Mouse (Mus musculus): ENCODE measurements around the gene Hrh3.

The Hrh3 gene

DNA sequence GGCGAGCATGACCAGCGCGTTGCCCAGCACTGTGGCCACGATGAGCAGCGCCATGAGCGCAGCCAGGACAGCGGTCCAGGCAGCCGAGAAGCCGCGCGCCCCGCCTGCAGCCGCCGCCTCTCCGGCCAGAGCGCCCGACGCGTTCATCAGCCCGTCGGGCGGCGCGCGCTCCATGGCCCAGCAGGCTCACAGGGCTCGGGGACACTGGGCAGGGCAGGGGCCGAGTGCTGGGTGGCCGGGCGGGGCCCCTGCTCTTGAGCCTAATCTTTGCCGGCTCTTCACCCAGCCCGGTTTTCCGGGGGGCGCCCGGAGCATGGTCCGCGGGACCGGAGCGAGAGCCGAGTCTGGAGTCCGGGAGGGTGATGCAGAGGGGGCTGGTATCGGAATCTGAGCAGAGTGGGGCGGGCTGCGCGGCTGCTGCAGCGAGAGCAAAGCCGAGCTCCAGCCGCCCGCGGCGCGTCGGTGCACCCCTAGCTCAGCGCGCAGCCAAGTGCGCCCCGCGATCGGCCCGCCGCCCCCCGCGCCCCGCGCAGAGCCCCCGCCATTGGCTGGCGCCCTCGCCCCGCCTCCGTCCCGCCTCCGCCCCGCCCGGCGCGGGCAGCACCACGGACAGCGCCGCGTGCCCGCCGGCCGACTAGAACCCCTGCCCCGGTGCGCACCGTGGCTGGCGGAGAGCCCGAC, at the start of gene Hrh3:
Hrh3 (minus strand) TSS at position 511 of the 681 bp plus-strand sequence.
- peak; percentile 61 to 69 for DNase-seq (ENCODE audit: low spot score in 2 of 2)

DNA sequence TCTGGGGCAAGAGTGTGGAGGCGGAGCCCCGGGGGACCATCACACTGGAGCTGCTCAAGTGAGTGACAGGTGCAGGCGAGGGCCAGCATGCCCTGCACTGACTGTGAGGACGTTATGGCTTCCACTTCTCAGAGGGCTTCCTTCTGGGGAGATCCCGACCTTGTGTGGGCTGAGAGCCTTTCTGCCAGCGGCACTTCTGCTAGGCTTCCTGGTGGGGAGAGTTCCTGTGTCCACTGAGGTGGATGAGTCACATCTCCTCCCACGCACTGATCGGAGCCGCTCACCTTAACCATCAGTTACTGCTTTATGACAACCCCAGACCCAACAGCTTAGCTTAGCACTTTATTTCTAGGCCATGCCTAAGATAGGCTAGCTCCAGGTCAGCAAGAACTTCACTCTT, 44.3 kb upstream of the Hrh3 start:
- no peak for DNase-seq (ENCODE audit: low spot score in 2 of 2)

DNA sequence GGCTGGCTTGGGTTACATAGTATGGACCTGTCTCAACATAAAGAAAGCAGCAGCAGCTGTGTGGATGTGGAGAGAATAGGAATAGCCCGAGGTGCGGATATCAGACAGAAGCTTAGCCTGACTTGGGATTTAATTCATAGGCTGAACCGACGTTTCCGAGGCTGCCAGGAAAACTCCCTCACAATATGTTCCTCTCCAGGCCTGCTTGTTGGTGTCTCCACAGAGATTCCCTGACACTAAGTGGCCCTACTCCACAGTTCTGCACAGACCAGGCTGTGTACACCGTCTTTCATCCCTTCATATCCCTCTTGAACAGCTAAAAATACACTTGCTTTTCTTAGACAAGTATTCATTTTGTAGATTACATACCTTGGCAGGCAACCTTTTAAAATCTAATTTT, 43.1 kb upstream of the Hrh3 start:
- no peak for DNase-seq (ENCODE audit: low spot score in 2 of 2)

DNA sequence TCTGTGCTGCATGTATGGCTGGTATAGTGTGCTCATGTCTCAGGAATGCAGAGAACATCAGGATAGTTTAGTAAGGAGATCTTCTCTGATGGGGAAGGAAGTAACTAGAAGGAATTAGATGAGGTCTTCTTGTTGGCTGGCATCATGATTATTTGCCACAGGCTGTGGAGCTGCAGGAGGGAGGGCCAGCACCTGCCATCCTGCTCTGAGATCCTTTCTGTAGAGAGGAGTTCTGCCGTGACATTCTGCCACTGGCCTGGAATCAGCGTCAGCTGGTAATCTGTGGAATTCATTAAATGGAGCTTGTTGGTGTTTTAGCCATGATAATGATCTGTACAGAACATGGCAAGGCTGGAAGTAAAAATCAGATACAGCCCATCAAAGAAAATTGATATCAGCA, 41.8 kb upstream of the Hrh3 start:
- DNase-seq (ENCODE audit: low spot score in 2 of 2) = no peak

DNA sequence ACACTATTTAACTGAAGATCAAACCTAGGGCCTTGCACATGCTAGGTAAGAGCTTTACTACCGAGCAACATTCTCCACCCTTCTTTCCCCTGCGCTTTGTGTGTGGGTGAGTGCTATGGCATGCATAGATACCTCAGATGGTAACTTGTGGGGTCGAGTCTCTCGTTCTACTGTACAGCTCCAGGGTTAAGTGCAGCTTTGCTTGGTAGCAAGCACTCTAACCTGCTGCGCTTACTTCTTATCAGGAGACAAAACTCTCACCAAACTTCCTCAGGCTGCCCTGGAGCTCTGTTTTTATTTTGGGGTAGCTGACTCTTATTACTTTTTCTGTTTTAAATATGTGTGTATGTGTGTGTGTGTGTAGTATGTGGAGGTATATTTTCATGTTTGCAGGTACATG, 31.1 kb upstream of the Hrh3 start:
- no peak for DNase-seq (ENCODE audit: low spot score in 2 of 2)

DNA sequence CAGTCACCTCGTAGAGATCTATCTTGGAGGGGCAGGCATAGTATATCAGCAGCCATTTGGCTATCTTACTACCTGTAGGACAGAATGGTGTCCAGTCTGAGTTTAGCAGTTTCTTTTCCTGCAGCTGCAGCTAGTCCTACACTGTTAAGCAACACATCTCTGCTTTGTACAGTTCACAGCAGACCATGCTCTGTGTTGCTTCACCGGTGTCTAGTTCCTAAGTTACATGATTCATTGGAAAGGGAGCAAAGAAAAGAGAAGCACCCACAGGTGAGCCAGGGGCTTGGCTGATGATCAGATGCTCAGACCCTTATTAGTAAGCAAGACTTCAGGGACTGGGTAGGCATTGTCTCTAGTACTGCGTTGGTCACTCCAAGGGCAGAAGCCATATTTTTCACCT, 29.6 kb upstream of the Hrh3 start:
- no peak for DNase-seq (ENCODE audit: low spot score in 2 of 2)

DNA sequence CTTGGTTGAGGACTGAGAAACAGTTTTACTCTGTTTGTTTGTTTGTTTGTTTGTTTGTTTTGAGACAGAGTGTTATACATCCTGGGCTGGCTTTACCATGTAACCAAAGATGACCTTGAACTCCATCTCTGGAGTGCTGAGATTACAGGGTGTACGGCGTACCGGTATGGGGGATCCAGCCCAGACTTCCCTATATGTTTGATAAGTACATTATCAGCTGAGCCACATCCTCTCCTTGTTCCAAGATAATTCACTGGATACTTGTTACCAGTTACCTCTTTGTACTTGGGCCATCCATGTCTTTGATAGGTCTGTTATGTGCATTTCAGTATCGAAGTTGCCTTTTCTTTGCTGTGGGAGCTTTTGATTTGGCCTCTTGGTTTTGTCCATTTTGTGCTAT, 28.9 kb upstream of the Hrh3 start:
- no peak for DNase-seq (ENCODE audit: low spot score in 2 of 2)

DNA sequence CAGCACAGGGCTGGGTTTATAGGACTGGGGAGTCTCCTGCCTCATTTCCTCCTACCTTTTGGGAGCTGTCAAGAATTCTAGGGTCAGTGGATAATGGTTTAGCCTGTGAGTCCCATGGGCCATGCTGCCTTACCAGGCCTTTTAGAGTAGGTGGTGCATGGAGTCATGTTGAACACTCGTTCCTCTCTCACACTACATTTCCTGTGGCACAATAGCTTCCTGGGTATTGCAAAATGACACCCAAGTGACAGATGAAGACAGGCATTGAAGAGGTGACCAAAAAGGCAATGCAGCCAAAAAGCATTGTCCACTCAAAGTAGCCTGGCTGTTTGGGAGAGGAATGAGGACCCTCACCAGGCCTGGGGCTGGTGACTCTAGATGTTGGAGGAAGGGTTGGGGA, 23.4 kb upstream of the Hrh3 start:
- DNase-seq (ENCODE audit: low spot score in 2 of 2) = no peak

DNA sequence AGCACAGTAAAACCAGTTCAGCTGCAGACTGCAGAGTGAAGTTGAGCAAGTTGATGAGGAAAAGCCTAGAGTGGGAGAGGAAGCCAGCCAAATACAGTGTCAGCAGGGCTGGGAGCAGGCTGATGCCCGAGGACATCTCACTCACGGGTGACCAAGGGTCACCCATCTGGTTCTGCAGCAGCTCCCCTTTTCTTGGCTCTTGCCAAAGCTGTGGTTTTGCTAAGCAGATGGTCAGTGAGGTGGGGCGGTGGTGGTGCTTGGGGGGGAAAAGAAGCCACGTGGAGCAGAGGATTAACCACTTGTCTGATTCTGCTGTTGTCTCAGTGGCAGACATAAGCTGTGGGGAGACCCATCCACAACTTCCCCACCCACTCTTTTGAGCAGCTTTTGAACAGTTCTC, 21.9 kb upstream of the Hrh3 start:
- no peak for DNase-seq (ENCODE audit: low spot score in 2 of 2)

DNA sequence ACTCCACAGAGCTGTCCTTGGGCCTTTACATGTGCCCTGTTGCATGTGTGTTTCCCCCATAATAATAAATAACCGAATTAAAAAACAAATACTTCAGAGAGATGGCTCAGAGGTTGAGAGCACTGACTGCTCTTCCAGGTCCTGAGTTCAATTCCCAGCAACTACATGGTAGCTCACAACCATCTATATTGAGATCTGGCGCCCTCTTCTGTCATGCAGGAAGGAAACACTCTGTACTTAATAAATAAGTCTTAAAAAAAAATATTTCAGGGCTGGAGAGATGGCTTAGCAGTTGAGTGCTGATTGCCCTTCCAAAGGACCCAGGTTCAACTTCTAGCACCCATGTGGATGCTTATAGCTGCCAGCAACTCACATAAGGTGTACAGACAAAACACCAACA, 19.9 kb upstream of the Hrh3 start:
- DNase-seq (ENCODE audit: low spot score in 2 of 2) = no peak

DNA sequence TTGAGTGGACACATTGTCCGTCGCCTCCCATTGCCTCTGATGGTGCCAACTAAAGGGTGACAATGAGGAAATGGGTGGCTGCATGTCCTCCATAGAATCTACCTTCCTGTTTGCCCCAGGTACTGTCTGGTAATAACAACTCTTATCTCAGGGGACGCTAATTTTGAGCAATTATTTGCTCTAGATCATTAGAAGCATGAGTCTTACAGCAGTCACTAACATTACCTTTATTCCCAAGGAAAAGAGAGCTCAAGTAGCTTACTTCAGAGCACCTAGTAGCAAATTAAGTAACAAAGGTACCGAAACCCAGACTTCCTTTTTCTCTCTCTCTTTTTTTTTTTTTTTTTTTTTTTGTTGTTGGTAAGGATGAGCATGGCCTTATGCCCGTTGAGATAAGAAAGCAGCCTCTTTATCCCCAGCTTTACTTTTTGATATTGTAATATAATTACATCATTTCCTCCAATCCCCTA, 16.0 kb upstream of the Hrh3 start:
- no peak for DNase-seq (ENCODE audit: low spot score in 2 of 2)

DNA sequence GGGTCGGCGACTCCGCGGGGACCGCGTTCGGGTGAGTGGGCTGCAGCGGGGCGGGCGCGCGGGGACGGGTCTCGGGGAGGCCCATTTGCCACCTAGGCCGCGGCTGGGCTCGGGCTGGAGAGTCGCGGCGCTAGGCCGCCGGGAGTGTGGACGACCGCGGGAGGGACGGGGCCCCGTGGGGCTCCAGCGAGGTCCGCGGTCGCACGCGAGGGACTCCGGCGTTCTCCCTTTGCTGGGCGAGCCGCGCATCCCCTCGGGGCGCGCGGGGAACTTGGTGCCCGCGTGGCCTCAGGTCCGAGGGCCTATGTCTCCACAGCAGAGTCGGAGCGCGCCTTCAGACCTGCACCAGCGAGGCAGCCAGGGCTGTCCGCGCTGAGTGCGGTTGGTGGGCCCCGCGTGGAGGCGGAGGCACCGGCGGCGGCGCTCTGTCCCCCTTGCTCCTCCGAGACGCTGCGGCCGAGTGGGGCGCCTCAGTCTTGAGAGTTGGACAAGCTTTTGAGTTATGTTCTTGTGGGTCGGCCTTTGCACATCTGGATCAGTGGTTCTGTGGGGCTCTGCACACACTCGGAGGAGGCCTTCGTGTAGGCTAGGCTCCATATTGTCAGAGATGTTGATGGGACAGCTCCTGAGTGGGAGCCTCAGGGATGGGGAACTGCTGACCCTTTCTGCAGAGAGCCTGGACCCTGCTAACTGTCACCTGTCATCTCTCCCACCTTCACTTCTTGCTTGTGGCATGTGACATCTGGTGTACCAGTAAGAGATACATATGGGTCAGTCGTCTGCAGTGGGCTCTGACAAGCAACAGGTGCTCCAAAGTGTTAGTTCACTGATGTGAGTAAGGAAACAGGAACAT, 15.4 kb upstream of the Hrh3 start:
- DNase-seq (ENCODE audit: low spot score in 2 of 2) = peak in 1 of 2 experiments; percentile 36

DNA sequence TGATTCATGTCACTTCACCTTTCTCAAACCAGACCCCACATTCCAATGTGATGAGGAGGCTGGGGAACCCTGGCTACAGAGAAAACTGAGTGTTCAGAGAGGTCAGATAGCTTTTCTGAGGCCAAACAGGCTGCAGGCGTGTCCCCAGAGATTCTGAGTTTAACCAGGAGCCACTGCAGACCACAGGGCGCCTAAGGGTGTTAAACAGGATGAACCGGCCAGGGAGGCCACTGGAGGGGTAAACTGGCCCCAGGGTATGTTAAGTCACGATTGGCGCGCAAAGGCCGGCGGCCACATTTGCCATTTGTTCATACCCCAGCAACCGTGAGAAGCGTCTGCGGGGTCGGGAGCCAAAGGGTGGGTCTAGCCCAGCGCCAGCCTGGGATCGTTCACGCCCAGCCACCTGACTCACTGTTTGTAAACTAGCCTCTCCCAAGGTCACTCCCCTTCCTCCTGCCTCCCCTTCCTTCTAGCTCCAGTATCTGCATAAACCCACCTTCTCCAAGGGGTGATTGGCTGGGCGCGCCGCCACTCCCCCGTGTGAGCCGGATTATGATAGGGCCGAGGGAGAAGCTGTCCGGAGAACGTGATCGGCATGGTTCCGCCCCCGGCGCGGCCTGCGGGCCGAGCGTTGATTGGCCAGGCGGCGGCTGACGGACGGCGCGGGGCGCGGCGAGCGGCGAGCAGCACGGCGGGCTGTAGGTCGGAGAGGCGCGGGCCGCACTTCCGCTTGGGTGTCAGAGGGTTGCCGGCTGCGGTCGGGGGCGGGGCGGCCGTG, 14.6 kb upstream of the Hrh3 start, which contains the start of gene Osbpl2:
Osbpl2 (plus strand) TSS at position 646 of the 778 bp plus-strand sequence.
- peak; percentile 97 to 98 for DNase-seq (ENCODE audit: low spot score in 2 of 2)

DNA sequence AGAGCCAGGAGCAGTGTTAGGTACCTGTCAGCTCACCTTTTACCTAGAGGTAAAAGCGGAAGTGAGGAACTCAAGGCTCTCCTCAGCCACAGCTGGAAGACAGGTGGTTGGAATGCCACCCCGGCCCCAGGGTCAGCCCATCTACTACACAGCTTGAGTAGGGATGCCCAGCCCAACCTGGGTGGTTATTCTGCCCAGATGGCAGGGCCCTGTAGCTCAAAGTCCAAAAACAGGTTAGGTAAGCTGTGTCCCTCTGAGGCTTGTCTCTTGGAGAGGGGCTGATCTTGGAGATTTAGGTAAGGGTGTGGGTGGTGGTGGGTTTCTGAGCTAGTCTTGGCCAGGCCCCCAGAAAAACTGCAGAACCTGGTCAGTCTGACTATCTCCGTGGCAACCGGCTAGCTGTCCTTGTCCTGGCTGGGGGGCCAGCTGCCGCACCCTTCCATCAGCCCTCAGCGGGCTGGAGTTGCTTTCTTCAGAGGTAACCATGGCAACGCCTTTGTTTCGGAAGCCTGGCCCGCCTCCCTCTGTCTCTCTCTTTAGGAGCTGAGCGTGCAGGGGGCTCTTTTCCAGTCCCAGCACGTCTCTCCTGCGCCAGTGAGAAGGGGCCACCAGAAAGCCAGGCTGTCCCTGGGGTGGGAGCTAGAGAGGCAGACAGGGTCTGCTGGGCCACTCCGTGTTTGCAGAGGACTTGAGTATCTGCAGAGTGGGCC, 13.4 kb upstream of the Hrh3 start:
- DNase-seq (ENCODE audit: low spot score in 2 of 2) = no peak

DNA sequence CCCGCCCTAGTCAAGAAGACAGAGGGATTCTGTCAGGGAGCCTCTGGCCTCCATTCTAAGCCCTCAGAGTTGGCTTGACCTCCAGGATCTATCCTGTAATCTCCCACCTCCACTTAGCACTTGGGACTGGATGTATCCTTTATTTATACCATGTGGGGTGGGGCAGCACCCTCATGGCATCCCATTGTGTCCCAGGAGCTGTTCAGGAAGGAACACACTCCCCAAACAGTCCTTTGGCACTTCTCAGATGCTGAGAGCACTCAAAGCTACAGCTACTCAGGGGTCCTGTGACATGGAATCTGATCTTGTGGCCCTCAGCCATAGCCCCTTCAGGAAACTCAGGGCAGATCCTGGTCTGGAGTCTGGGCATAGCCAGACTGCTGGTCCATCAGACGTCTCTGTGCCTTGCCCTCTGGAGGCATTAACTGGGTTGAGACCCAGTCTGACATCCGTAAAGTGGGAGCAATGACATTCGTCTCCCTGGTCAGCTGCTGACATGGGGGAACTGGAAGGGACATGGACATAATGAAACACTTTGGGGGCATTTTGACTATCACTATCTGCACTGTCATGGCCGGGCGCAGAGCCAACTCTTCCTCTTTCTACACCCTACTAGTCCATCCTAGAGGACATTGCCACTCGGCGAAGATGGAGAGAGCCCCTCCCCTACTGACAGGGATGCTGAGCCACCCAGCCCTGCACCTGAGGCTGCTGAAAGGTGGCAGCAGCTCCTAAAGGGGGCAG, 12.6 kb upstream of the Hrh3 start:
- no peak for DNase-seq (ENCODE audit: low spot score in 2 of 2)

DNA sequence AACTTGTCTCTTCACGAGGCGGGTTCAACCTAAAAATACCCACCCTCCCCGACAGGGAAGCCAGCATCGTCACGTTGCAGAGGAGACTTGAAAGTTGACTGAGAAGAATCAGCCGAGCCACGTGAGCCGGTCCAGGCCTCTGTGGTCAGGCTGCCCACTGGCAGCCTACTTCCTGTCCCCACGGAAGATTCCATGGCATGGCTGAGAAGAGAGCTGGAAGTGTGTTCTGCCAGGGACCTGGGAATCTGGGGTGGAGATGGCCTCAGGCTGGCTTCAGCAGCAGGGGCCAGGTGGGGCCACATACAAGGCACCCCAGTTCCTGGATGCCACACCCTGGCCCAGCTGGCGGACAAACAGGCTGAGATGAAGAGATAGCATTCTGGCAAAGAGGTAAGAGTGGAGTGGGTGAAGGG, 11.8 kb upstream of the Hrh3 start:
- no peak for DNase-seq (ENCODE audit: low spot score in 2 of 2)

DNA sequence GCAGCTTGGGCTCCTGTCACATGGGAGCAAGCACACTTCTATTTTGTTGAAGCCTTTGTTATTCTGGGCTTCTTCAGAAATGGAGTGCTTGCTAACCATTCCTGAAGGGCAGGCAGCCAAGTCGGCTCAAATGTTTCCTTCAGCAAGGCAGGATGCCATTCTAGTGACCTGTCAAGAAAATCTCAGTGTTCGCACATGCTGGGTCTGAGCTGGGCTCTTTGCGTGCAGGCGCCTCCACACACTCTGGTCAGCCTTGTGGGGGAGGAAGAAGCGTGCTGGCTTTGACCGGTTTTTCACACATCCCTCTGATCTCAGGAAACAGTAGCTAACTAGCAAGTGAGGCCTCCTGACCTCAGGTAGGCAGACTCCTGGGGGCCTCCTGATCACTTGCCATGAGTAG, 11.0 kb upstream of the Hrh3 start:
- DNase-seq (ENCODE audit: low spot score in 2 of 2) = no peak

DNA sequence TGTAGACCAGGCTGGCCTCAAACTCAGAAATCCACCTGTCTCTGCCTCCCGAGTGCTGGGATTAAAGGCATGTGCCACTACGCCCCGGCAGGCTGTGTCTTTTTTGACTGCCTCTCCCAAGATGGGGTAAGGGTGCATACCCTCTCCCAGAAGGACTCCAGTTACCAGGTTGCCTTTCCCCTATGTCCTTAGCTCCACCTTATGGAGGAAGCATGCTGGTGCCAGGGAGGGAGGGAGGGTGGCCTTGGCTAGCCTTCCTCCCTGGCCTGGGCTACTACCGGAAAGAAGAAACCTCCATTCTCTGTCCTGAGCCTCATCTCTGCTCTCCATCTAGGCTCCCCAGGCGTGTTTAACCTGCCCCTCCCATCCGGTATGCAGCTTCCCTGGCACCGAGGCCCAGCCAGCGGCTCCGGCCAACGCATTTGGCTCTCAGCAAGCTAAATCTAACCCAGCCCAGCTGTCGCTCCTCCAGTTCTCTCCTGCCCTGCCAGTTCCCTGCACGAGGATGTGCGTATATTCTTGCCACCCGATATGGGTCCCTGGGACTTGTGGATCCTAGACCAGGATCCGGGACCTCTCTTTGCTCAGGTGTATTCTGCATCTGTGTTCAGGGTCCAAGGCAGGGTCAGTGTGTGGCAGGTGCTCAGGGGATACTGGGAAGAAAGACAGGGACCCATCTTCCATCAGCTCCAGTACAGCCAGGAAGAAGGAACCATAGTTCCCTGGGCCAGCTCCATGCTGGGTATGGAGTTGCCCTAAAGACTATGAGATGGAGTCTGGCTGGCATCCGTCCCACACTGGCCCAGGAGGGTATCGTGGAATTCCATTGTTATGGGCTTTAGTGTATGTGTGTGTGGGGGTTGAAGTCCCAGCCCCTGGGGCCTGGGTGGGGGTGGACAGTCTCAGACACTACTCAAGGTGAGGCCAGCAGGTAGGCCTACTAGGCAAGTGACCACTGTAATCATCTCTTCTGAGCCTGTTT, 9.9 kb upstream of the Hrh3 start:
- DNase-seq (ENCODE audit: low spot score in 2 of 2) = no peak

DNA sequence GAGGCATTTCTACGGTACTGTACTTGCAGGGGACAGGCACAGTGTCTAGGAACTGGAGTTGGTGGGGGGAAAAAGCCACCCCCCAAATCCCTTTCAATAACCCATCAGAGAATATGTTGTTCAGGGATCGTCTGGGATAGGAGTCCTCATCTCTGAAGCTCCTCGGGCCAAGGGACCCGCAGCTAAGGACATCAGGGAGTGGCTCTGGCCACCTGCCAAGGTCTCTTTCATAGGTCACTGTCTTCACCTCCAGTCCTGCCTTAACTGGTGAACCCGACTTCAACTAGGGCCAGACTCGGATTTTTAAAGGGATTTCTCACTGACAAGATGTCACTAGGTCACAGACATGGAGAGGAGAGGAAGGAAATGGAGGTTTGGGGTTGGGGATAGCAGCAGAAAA, 4.0 kb upstream of the Hrh3 start:
- DNase-seq (ENCODE audit: low spot score in 2 of 2) = no peak

DNA sequence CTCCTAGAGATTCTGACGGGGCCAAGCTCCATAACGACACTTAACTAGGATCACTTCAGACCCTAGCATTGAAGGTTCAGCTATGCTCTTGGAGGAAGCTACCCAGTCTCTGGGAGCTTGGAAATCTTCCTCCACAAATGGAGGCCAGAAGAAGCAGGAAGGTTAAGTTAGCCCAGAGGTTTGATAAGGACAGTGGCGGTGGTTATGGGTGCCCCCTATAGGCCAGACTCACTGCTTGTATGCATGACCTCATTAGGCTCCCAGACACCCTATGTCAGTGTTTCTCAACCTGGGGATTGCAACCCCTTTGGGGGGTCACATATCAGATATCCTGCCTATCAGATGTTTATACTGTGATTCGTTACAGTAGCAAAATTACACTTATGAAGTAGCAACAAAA, 2.8 kb upstream of the Hrh3 start:
- no peak for DNase-seq (ENCODE audit: low spot score in 2 of 2)
